Mouse (Mus musculus): ENCODE results near the gene Mt4. TPM values are rescaled to one million over a fixed set of nuclear protein-coding genes. Genes with fewer than 3 reads are reported as not detected.
"Not testable (repeated sequence)": the region's sequence is repeated elsewhere in the genome, so short reads cannot be mapped to it uniquely, and the experiment has no call there.

The Mt4 gene
- polyA plus RNA-seq, 1 experiment from 2014 or later, result not detected

DNA sequence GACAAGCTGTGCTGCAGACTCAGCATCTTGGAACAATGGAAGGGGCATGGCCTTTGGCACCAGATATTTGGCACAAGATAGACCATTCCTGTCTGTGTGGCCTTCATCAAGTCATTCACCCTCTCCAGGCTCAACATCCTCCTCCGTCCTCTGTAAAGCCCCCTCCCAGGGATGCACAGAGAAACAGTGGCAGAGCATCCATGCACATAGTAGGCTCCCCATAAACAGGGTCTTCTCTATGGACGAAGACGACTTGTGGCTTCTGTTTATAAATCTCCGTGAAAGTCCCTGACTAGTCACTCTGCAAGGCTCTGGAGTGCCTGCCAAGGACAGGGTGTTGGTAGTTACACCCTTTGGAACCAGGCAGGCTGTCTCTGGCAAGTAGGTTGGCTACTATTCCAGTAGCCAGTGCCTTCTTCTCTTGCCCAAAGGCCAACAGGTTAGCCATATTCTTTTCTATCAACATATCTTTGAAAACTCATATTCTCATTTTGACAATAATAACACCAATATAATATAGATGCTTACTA lies 3.3 kb downstream of the Mt4 start:
- Histone ChIP-seq H3K9me3 (no peaks in the 10 kb centered on the region), H3K9ac (replicated peaks) (no peak overlapping the region)

DNA sequence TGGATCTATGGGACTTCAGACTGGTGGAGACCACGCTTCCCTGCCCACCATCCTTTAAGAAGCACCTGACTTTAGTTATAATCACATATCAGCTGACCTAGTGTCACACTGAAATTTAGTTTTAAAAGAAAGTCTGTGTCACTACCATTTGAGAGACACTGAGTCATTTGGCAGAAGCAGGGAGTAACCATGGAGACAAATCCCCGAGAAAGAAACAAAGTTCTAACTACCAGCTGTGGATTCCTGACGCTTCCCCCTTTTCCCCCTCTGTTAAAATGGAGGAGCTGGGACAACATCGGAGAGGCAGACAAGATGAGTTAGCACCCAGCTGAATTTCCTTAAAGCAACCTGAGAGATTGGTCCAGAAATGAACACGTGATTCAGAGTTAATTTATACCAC lies 11.2 kb downstream of the Mt4 start:
- no peak overlapping the region for H3K9ac ChIP-seq (replicated peaks)
- no peak overlapping the region for H3K4me2 ChIP-seq (replicated peaks)
- no peak overlapping the region for H3K27ac ChIP-seq (replicated peaks)
- WGBS, result 25% methylated on average over 5 of the region's 5 CpGs
- H3K27me3 ChIP-seq, result peaks cover 12% of the 10 kb centered on the region
- no peak overlapping the region for H3K4me3 ChIP-seq
- ATAC-seq (ENCODE audit: low FRiP score, low read depth), result no peak
- peaks cover 12% of the 10 kb centered on the region for H3K4me1 ChIP-seq
- no peaks in the 10 kb centered on the region for H3K36me3 ChIP-seq
- H3K9me3 ChIP-seq, result no peaks in the 10 kb centered on the region

More for the DNA sequence above, 3.3 kb downstream of the Mt4 start:
- H3K27me3 ChIP-seq, result no peaks in the 10 kb centered on the region
- H3K4me2 ChIP-seq (replicated peaks), result no peak overlapping the region
- H3K4me1 ChIP-seq, result no peaks in the 10 kb centered on the region
- 84% methylated on average over 4 of the region's 4 CpGs for WGBS
- no peak overlapping the region for H3K4me3 ChIP-seq
- H3K36me3 ChIP-seq, result no peaks in the 10 kb centered on the region
- ATAC-seq (ENCODE audit: low FRiP score, low read depth), result no peak
- H3K27ac ChIP-seq (replicated peaks), result no peak overlapping the region

DNA sequence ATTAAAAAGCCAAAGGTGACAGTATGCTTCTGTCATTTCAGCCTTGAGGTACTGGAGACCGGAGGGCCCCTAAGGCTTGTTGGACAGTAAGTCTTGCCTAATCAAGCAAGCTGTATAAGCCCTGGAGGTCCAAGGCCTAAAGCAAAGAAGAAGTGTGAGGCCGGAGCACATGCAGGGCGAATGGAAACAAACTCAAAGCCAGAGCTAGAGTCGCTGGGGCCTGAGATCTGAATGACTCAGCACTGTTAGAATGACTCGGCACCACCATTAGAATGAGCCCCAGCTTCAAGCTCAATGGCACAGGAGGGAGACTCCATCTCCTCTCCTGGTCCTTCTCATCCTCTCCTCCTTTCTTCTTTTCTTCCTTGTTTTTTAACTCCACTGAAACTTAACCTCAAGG lies 13.9 kb downstream of the Mt4 start:
- WGBS, result 83% methylated on average over 5 of the region's 5 CpGs
- ATAC-seq (ENCODE audit: low FRiP score, low read depth), result no peak

DNA sequence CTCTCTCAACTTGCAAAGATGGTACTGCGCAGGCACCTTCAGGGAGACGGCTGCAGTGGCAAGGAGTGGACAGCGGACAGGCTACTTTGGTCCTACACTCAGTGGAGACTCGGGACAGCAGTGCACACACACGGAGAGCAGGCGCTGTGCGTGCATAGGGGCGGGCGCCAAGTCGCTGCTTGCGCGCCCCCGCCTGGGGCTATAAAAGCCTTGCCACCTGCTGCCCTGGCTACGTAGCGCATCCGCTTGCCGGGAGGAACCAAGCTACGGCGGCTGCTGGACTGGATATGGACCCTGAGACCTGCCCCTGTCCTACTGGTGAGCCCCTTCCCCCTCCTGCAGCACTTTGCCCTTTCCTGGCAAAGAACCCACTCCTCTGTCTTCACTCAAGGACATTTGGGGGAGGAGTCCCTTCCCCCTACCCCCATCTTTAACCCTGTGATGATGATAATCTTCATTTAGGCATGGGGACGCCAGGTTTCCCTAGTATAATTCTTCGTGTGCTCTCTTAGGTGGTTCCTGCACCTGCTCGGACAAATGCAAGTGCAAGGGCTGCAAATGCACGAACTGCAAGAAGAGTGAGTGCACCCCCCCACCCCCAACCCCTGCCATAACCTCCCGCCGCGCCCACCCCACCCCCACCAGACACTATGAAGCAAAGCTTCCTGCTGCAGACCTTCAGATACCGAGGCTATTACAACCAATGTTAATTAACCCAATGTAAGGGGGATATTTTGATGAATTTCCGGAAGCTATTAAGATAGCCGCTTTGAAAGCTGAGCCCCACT lies 15.7 kb downstream of the Mt4 start, which contains the start of gene Mt3:
Gene Mt3, plus strand, starts transcription at position 95 of the 788 bp plus-strand sequence.
- H3K4me2 ChIP-seq (replicated peaks), result peak within 1 kb of the TSS; percentile 75
- peak; percentile 89 for ATAC-seq (ENCODE audit: low FRiP score, low read depth)
- 1% methylated on average over 29 of the region's 29 CpGs for WGBS
- no peak within 1 kb of the TSS for H3K27ac ChIP-seq (replicated peaks)
- peaks cover 25% of the 10 kb centered on the region for H3K27me3 ChIP-seq
- H3K36me3 ChIP-seq, result no peaks in the 10 kb centered on the region
- peaks cover 30% of the 10 kb centered on the region for H3K4me1 ChIP-seq
- peak within 1 kb of the TSS; percentile 7; the same call in 1 of the 2 replicates for H3K9ac ChIP-seq (replicated peaks)
- peak within 1 kb of the TSS; percentile 43 for H3K4me3 ChIP-seq
- H3K9me3 ChIP-seq, result no peaks in the 10 kb centered on the region

More for the DNA sequence above, 13.9 kb downstream of the Mt4 start:
- H3K9ac ChIP-seq (replicated peaks), result no peak overlapping the region
- H3K4me1 ChIP-seq, result peaks cover 30% of the 10 kb centered on the region
- no peaks in the 10 kb centered on the region for H3K9me3 ChIP-seq
- H3K4me2 ChIP-seq (replicated peaks), result no peak overlapping the region
- H3K27ac ChIP-seq (replicated peaks), result no peak overlapping the region
- H3K4me3 ChIP-seq, result no peak overlapping the region
- no peaks in the 10 kb centered on the region for H3K36me3 ChIP-seq
- H3K27me3 ChIP-seq, result peaks cover 25% of the 10 kb centered on the region

DNA sequence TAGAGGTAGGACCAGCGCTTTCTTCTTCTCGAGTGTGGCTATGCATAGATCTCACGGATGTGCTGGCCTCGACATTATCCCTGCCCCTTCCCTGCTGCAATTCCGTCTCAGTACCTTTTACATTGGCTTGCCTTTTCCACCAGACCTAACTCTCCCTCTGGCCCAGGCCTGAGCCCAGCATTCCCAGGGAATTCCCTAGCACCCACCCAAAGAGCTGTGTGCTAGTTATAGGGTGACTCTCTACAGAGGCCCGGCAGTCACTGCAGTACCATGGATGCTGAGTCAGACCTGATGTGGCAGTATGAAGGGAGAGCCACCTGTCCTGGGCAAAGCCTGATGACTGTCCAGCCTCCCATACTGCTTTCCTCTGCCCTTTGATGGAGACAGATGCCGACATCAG lies 16.5 kb downstream of the Mt4 start:
- 31% methylated on average over 7 of the region's 7 CpGs for WGBS
- H3K36me3 ChIP-seq, result no peaks in the 10 kb centered on the region
- H3K27me3 ChIP-seq, result peaks cover 25% of the 10 kb centered on the region
- 0 out of 2 replicates have a peak overlapping the region, but pooled peaks have one; percentile 2 for H3K4me3 ChIP-seq
- H3K4me2 ChIP-seq (replicated peaks), result peak overlapping the region; percentile 75
- H3K4me1 ChIP-seq, result peaks cover 26% of the 10 kb centered on the region
- H3K9ac ChIP-seq (replicated peaks), result no peak overlapping the region
- no peak for ATAC-seq (ENCODE audit: low FRiP score, low read depth)
- H3K27ac ChIP-seq (replicated peaks), result no peak overlapping the region
- no peaks in the 10 kb centered on the region for H3K9me3 ChIP-seq

DNA sequence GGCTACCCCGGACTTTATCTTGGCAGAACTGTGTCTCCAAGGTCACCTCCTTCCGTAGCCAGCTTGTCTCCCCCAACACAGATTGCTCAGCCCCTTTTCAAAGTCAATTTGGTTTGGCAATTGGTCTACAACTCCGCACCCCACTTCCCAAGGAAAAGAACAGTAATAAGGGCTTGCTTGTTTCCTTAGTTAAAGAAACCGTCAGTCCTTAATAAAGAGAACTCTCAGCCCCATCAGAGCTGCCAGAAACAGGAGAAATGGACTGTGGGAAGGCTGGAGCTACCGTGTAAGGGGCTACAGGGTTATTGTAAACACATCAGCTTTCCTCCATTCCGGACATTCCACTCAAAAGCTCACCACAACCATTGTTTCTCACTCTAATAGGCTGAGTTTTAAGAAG lies 17.5 kb downstream of the Mt4 start:
- 48% methylated on average over 6 of the region's 6 CpGs for WGBS
- ATAC-seq (ENCODE audit: low FRiP score, low read depth), result no peak
- Histone ChIP-seq H3K27me3 (peaks cover 25% of the 10 kb centered on the region), H3K9me3 (no peaks in the 10 kb centered on the region), H3K4me1 (peaks cover 26% of the 10 kb centered on the region), H3K9ac (replicated peaks) (no peak overlapping the region), H3K27ac (replicated peaks) (no peak overlapping the region), H3K4me2 (replicated peaks) (no peak overlapping the region), H3K4me3 (no peak overlapping the region), H3K36me3 (no peaks in the 10 kb centered on the region)

DNA sequence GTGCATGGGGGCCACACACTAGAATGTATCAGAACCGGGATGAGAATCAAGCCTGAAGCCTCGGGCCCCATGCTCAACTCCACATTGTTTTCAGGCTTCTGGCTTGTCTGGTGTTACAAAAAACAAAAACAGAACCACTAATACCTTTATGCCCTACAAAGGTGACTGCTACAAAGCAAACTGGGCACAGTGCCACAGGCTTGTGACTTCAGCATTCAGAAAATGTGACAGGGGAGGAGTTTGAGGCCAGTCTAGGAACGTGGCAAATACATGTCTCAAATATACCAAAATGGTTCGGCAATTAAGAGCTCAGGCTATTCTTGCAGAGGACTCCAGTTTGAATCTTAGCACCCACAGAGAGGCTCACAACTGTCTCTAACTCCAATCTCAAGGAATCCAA lies 19.1 kb downstream of the Mt4 start:
- Histone ChIP-seq H3K27ac (replicated peaks) (no peak overlapping the region), H3K4me2 (replicated peaks) (no peak overlapping the region), H3K4me3 (no peak overlapping the region), H3K4me1 (peaks cover 26% of the 10 kb centered on the region), H3K36me3 (no peaks in the 10 kb centered on the region), H3K27me3 (peaks cover 24% of the 10 kb centered on the region), H3K9me3 (no peaks in the 10 kb centered on the region), H3K9ac (replicated peaks) (no peak overlapping the region)
- ATAC-seq (ENCODE audit: low FRiP score, low read depth), result no peak
- WGBS, result 82% methylated on average over 4 of the region's 4 CpGs

DNA sequence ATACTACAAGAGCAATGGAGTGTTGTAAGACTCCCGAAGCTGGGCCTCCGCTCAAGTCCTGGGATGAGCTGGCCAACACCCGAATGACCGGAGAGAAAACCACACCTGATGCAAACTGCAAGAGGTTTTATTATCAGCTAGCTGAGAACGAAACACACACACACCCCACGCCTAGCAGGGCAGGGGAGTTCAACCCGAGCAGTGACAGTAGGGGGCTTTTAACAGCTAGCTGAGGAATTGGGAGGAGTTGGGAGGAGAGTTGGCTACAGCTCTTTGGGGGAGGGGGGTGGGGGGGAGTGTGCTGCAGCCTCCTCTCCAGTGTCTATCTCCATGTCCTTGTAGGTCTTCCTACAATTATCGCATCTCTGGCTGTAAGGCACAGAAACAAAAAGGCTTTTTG lies 28.8 kb downstream of the Mt4 start:
- H3K27me3 ChIP-seq, result peaks cover 29% of the 10 kb centered on the region
- not testable (repeated sequence) for ATAC-seq (ENCODE audit: low FRiP score, low read depth); H3K4me2 ChIP-seq (replicated peaks); H3K4me3 ChIP-seq; H3K36me3 ChIP-seq; H3K4me1 ChIP-seq; H3K27ac ChIP-seq (replicated peaks); H3K9me3 ChIP-seq; H3K9ac ChIP-seq (replicated peaks)
- WGBS, result 74% methylated on average over 8 of the region's 8 CpGs

DNA sequence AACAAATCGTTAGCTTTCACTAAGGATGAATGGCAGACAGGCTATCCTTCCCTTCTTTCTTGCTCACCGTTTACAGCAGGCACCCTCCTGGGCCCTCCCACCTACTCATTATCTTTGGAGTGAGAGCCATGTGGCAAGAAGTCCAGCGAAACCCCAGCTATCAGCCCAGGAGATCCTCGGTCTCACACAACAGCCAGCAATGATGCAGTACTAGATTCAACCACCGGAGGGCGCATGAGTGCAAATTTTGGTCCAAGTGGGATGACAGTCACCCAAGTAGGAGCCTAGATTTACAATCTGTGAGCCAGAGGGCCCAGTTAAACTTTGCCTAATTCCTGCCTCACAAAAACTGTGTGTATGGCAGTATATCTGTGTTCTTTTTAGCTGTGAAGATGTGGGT lies 30.2 kb downstream of the Mt4 start:
- Histone ChIP-seq H3K36me3 (no peaks in the 10 kb centered on the region), H3K27me3 (peaks cover 44% of the 10 kb centered on the region), H3K4me2 (replicated peaks) (no peak overlapping the region), H3K4me3 (no peak overlapping the region), H3K9me3 (no peaks in the 10 kb centered on the region), H3K9ac (replicated peaks) (no peak overlapping the region), H3K27ac (replicated peaks) (no peak overlapping the region), H3K4me1 (peaks cover 4% of the 10 kb centered on the region; the same call in 1 of the 2 replicates)
- WGBS, result 5% methylated on average over 6 of the region's 6 CpGs
- 0 out of 2 replicates have a peak, but pooled peaks have one; percentile 58 for ATAC-seq (ENCODE audit: low FRiP score, low read depth)

DNA sequence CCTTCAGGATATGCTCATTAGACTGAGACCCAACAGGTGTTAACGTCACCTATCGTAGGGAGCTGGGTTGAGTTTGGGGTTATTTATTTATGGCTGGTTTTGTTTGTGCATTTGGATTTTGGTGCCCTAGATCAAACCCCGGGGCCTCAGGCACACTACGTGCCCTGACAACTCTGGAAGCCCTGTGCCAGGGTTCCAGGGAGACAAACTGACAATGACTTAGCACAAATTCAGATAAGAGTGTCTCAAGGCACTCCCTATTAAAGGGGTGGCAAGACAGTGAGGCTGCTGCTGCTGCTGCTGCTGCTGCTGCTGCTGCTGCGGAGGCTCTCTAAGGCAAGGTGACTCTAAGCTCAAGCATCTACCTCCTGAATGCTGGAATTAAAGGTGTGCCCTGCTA lies 32.5 kb downstream of the Mt4 start:
- H3K4me2 ChIP-seq (replicated peaks), result no peak overlapping the region
- no peak overlapping the region for H3K9ac ChIP-seq (replicated peaks)
- H3K36me3 ChIP-seq, result no peaks in the 10 kb centered on the region
- H3K27ac ChIP-seq (replicated peaks), result no peak overlapping the region
- H3K4me1 ChIP-seq, result peaks cover 17% of the 10 kb centered on the region
- WGBS, result 87% methylated on average over 5 of the region's 5 CpGs
- no peaks in the 10 kb centered on the region for H3K9me3 ChIP-seq
- no peak for ATAC-seq (ENCODE audit: low FRiP score, low read depth)
- H3K27me3 ChIP-seq, result peaks cover 67% of the 10 kb centered on the region
- H3K4me3 ChIP-seq, result no peak overlapping the region

DNA sequence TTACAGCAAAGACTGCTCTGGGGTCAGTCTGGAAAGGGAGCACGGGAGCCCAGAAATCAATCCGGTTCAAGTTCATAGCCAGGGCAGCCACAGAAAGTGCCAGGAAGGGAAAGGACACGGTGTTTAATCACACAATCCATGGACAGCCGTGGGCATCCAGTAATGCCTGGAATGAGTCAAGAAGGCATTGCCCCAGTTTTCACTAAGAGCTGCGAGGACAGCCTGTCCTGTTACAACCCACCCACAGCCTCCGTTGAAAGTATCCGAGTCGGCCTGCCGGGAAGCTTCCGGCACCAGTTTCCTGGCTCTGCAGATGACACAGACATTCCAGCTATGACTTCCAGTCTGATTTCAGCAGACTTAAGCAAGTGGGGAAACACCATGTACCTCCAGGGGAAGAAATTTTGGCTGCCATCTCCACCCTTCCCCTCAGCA lies 34.3 kb downstream of the Mt4 start:
- H3K4me2 ChIP-seq (replicated peaks), result peak overlapping the region; percentile 90; the same call in 1 of the 2 replicates
- 0 out of 2 replicates have a peak overlapping the region, but pooled peaks have one; percentile 49 for H3K4me3 ChIP-seq

DNA sequence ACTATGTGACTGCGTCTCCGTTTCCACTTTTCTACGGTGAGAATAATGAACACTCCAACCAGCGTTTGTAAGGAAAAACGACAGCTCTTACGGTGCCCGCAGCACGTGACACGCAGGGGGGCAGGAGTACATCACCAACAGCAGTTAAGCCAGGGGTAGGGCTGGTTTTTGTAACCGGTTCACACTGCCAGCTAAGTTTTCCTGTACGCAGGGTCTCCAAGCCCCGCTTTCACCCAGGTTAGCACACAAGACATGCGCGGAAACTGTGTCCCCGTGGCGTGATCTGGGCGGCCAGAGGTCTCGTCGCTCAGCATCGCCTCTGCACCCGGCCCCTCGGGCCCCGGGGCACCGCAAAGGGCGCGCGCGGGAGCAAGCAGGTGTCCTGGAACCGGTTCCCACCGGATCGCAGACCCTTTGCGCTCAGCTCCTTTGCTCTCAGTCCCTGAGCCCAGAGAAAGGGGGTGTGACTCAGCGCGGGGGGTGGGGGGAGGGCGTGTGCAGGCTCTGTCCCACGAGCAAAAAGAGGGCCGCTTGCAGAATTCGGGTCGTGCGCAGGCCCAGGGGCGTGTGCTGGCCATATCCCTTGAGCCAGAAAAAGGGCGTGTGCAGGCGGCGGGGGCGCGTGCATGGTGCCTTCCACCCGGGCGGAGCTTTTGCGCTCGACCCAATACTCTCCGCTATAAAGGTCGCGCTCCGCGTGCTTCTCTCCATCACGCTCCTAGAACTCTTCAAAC lies 35.2 kb downstream of the Mt4 start, which contains the start of gene Mt2:
Gene Mt2, plus strand, starts transcription at position 590 of the 734 bp plus-strand sequence.
- Histone ChIP-seq H3K36me3 (no peaks in the 10 kb centered on the region), H3K9ac (replicated peaks) (peak within 1 kb of the TSS; percentile 47), H3K9me3 (no peaks in the 10 kb centered on the region), H3K27ac (replicated peaks) (no peak within 1 kb of the TSS), H3K4me2 (replicated peaks) (peak within 1 kb of the TSS; percentile 90), H3K4me1 (peaks cover 21% of the 10 kb centered on the region), H3K27me3 (peaks cover 93% of the 10 kb centered on the region), H3K4me3 (peak within 1 kb of the TSS; percentile 49)
- peak; percentile 62 for ATAC-seq (ENCODE audit: low FRiP score, low read depth)
- 1% methylated on average over 56 of the region's 56 CpGs for WGBS

More for the DNA sequence above, 34.3 kb downstream of the Mt4 start:
- H3K9ac ChIP-seq (replicated peaks), result no peak overlapping the region
- ATAC-seq (ENCODE audit: low FRiP score, low read depth), result no peak
- H3K27me3 ChIP-seq, result peaks cover 85% of the 10 kb centered on the region
- H3K36me3 ChIP-seq, result no peaks in the 10 kb centered on the region
- no peak overlapping the region for H3K27ac ChIP-seq (replicated peaks)
- H3K4me1 ChIP-seq, result peaks cover 21% of the 10 kb centered on the region
- H3K9me3 ChIP-seq, result no peaks in the 10 kb centered on the region
- WGBS, result 55% methylated on average over 10 of the region's 10 CpGs
